Mouse (Mus musculus) stomach, postnatal 0 days (tissue): ENCODE data around the gene Sh3bgrl2.

Experiments
- CTCF ChIP-seq: IDR thresholded peaks from 2 replicates; pipeline ENCODE4 v1.5.1; 2016; ENCODE audit warnings: antibody characterized with exemption, low read depth, mild to moderate bottlenecking, moderate library complexity
- EP300 ChIP-seq: optimal IDR thresholded peaks from 2 replicates; pipeline ENCODE3; 2016; ENCODE audit warnings: antibody characterized with exemption

- no peak for TF ChIP-seq EP300
- no peak for TF ChIP-seq CTCF
Measured at GRCm38 (mm10) chr9:83652015-83652414, 103.9 kb downstream of the Sh3bgrl2 start.
